Mouse (Mus musculus): Measurements from ENCODE around the gene Pdzk1.

DNA sequence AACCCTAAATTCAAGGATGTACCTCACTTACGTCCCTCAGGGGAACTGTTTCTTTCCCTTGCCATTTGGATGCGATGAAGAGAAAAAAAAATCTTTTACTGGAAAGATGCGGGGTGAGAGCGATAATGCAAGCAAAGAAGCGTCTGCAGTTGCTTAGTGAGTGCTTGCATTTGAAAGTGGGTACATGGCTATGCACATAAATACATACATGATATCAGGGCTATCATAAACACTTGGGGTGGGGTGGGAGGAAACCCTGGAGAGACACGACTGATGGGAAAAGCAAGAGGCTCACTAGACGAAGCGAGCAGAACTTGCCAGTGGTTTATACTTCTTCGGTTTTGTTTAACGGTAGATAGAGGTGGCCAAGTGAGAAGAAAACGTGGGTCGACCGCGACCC is 75.3 kb downstream of the Pdzk1 start, which contains the start of gene Gja5:
- TF ChIP-seq EP300 (IDR thresholded peaks at IDR 0.05; ENCODE audit: low read depth) (no peak), CTCF (IDR thresholded peaks at IDR 0.05; ENCODE audit: low read depth) (no peak)
